Mouse (Mus musculus) kidney, adult 9 months (tissue): ENCODE data around the gene Phf21a.
A peak's percentile ranks its signal among the peaks of the same experiment; 100 is the strongest.
"Not testable (repeated sequence)": the region's sequence is repeated elsewhere in the genome, so short reads cannot be mapped to it uniquely, and the experiment has no call there.

Experiments
- DNase-seq: peaks from one replicate; pipeline ENCODE4 v3.0.0; 2022

The Phf21a gene

GRCm38 (mm10) chr2:92386821-92387570 is 294.1 kb downstream of the Phf21a start:
- DNase-seq = no peak

DNA sequence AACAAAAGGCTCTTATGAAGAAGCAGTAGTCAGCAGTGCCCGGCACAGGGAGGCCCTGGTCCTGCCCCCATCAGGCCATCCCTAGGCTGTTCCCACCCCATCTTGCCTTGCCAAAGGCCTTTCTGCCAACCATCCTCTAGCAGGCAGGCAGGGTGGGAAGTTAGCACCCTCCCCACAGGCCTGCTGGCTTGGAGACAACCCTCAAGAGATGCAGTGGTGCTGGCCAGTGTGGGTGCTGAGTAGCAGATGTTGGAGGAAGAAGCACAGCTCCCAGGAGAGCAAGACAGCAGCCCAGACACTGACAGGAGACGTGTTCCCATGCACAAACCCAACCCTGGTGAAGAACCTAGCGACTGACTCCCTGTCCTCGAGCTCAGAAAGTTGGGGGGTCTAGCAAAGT is 294.7 kb downstream of the Phf21a start:
- DNase-seq = no peak

- no peak for DNase-seq
These were observed 295.2 kb downstream of the Phf21a start for GRCm38 (mm10) chr2:92388081-92388517.

DNA sequence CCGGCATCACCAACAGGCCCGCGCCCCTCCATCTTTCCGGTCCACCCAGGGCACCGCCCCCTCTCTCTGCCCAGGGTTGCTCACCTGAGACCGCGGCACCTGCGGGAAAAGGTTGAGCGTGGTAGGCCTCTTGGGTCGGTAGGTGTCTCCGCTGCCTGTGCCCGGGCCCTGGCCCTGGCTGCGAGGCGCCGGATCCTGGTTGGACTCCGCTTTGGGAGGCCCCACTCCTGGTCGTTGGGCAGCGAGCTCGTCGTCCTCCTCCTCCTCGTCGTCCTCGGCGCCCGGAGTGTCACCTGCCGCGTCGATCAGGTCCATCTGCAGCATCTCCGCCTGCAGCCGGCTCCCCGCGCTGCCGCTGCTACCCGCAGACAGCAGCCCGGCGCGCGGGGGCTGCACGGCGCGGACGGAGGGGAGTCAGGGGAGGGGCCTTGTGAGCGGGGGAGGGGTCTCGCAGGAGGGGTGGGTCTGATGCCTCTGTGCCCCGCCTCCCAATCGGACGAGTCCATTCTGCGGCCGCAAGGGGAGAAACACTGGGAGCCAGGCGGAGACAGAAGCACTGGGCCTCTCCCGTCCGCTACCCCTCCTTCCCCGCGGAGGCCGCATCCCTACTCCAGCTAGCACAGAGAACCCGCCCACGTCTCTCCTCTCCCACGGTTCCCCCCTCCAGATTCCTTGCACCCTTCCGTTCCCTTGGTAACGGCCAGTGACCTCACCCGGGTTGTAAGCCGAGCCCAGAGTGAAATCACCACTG is 296.1 kb downstream of the Phf21a start:
- peak; percentile 85 for DNase-seq

DNA sequence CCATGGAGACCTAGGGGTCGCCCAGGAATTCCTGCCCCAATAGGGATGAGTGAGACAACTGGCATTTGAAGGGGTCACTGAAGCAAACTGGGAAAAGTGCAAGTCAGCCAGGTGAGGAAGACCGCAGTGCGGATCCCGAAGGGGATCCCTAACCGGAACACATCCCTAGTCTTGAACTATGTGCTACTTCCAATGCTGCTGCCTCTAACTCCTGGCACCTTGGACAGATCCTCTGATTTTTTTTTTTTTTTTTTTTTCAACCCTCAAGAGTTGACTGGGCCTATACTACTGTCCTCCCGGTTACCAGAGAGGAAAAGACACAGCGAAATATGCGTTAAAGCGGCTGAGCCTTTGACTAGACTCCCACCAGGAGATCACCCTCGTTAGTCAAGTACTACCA is 296.7 kb downstream of the Phf21a start:
- no peak for DNase-seq

- DNase-seq = no peak
These were observed 297.5 kb downstream of the Phf21a start for GRCm38 (mm10) chr2:92390206-92390930.

DNA sequence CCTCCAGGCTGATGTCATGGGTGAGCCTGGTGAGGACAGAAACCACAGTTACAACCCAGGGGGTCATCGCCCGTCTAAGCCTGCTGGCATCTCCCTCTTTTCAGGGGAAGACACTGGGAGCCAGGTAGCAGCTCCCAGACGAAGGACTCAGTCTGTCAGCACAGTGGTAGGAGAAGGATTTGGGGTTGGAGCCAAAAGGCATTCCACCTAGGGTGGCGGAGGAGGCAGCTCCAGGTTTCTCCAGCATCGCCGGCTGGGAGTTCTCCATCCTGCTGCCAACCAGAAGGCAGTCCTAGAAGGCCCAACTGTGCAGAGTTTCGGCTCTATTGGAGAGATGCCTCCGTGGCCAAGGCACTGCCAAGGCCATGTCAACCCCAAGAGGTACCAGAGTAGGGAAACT is 298.2 kb downstream of the Phf21a start:
- DNase-seq = no peak

DNA sequence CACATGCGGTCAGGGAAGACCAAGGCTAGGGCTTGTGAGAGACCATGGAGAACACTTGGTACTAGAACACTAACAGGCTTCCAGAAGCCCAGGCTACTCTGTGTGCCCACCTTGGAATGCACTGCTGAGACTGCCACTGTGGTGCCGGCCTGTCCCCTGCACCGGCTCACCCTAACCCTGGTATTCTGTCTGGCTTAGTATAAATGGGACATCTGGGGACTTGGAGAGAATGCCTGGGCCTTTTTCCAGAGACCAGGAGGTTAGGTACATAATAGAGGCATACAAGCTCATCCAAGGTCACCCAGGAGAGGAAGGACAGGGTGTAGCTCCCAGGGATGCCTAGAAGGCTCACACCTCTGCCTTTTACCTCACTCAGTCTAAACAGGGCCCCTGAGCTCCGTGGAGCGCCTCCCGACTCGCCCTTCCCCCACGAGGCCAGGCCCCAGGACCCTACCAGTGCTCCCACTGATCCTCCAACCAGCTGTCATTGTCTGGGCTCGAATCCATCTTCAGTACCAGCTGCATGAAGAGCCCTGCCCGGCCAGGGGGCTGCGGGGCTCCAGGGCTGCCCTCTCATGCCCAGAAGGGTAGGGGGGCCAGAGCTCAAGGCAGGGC is 298.9 kb downstream of the Phf21a start:
- DNase-seq = no peak

DNA sequence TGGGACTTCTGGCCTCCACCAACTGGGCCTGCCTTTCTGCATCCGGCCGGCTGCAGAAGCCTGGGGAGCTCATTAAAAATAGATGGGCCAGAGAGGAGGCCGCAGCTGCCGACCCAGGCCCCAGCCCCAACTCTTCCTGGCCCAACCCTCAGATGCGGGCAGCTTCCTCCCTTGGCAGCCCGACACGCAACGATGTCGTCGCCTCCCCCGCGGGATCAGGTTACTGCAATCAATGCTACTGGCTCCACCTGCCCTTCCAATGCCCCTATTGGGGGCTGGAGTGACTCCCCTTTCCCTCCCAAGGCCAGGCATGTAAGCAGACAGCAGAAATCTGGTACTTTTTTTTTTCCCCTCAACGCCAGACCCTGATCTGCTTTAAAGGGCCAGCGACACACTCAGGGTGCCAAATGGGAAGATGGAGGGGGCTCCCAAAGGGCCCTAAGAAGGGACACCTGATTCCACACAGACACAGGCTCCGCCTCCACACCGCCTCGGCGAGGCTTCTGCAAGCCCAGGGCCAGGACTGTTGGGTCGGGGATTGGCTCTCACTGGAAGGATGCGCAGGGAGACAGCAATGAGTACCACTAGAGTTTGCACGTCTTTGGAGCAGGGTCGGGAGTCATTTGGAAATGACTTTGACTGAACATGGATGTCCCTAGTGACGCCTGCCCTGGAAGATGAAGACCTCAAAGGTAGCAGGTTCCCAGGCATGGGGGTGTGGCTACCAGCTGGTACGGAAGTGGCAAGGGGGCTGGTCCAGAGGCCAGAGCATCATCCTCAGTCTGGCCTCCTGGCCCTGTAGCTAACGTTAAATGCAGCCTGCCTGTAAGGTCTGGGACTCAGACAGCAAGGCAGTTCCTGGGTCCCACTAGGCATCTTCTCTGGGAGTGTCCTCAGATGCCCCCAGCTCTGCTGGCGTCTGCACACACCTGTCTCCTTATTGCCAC is 299.7 kb downstream of the Phf21a start:
- no peak for DNase-seq

GRCm38 (mm10) chr2:92395535-92395934 is 302.6 kb downstream of the Phf21a start:
- no peak for DNase-seq

DNA sequence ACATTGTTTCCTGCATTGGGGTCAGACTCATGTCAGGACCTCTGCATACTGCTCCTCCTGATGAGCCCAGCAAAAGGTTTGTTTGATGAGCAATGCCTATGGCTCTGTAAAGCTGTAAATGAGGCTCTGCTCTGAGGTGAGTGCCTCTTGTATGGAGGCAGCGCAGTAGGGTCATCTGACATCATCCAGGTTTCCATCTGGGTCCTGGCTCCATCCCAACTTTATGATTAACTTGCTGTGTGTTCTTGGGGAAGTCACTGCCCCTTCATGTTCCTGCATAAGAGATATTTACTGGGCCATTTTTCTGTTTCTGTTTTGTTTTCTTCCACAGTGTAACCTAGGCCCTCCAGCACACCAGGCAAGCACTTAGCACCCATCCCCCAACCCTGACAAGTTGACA is 304.5 kb downstream of the Phf21a start:
- DNase-seq = no peak

GRCm38 (mm10) chr2:92399877-92400276 is 307.0 kb downstream of the Phf21a start:
- DNase-seq = not testable (repeated sequence)

- no peak for DNase-seq
These were observed 307.8 kb downstream of the Phf21a start for GRCm38 (mm10) chr2:92400682-92401081.

DNA sequence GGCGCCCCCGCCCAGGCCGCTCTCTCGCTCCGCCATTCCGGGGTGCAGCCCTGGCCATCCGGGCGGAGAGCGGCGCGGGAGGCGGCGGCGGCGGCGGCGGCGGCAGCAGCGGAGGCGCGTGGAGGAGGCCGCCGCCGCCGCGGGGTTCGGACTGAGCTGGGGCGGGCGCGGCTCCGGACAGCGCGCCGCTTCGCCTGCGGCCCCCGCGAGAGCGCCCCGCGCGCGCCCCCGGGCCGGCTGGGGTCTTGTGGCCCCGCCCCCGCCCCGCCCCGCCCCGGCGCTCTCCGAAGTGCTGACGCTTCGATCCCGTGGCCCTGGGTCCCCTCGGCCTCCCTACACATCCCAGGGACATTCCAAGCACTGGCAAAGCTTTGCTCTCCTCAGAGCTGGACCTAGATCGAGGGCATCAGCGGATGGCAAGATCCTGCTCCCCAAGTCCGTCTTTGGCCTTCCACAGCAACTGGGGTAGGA is 308.2 kb downstream of the Phf21a start, which contains the start of gene Mapk8ip1:
Gene Mapk8ip1, minus strand, starts transcription at position 173 of the 471 bp plus-strand sequence.
- DNase-seq = no peak

GRCm38 (mm10) chr2:92402591-92403326 is 309.8 kb downstream of the Phf21a start:
- peak; percentile 73 for DNase-seq

DNA sequence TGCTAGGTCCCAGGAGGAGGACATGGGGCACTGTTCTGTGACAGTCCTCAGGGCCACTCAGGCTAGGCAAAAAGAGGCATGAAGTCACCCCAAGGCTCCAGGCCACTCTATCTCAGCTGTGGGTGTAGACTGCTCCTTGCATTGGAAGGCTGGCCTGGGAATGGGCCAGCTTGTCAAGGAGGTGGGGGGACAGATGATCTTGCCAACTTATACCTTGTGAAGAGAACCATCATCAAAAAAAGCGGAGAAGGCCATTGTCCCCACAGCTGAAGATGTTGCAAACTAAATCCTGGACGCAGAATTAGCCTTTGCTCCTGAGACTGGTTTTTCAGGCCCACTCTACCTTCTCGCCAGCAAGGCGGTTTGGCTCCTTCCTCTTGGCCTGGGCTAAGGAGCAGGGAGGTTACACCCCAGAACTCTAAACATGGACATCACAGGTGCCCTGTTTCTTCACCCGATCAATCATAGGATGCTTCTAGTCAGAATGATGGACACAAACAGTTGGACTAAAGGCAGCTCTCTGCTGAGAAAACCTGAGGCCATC is 310.9 kb downstream of the Phf21a start:
- DNase-seq = no peak

DNA sequence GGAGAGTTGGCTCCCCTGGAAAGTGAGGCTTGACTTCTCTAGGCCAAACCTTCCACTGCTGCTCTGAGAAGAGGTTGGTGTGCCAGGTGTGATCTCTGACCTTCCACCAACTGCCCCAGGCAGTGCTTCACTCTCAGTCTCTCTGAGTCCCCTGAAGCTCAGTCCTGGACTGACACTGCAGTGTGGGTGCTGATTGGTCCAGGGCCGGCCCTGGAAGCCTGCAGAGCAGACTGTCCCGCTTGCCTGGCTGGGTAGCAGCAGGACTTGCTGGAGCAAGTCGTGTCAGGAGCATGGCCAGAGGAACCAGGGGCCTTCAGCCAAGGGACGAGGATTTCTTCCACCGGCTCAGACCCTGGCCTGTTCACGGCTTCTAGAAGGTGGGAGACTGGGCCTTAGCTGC is 311.8 kb downstream of the Phf21a start:
- no peak for DNase-seq

DNA sequence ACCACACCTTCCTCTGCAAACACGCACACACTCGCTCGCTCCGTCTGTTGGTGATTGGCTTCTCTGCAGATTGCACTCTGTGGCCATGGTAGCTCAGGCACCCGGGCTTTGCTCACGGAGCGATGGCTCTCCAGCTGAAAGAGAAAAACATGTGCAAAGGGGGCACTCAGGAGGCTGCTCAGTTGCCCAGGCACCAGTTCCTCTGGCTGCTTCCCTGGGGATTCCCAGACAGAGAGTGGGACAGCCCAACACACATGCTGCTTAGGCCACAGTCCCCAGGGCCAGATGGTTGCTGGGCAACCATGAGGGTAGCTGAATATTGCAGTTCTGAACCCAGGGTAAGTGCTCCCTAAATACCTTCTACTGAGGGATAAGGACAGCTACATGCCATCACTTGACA is 312.8 kb downstream of the Phf21a start:
- no peak for DNase-seq

DNA sequence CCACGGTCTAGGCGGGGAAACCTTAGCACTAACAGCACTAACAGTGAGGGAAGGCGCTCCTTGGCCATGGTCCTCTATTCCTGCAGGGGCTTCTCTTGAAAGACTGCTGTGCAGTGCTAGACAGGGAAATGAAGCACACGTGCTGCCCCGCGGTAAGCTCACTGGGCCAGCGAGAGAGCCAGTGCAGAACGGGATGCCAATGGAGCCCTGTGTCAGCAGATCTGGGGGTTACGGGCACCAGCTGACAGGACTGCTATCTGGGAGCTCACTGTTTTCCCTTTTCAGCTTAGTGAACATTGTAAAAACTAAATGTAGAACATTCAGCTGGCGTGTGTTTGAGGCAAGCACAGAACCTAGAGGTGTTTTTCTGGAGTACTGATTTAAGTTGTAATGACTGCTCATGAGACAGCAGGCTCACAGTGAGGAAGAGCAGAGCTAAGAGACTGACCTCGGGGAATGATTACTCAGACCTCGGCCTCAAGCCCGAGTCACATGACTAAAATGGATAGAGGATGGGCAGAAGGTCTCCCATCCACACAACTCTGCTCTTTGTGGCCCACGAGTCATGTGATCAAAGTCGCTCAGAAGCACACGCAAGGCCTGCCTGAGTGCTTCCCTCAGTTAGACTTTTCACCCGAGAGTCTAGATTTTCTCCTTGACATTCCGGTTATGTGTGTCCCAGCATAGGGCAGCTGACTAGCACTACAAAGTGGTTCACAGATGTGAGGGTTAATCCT is 315.6 kb downstream of the Phf21a start:
- peak; percentile 77 for DNase-seq

GRCm38 (mm10) chr2:92411705-92412104 is 318.8 kb downstream of the Phf21a start:
- DNase-seq = no peak
